In the genomic region with DNA sequence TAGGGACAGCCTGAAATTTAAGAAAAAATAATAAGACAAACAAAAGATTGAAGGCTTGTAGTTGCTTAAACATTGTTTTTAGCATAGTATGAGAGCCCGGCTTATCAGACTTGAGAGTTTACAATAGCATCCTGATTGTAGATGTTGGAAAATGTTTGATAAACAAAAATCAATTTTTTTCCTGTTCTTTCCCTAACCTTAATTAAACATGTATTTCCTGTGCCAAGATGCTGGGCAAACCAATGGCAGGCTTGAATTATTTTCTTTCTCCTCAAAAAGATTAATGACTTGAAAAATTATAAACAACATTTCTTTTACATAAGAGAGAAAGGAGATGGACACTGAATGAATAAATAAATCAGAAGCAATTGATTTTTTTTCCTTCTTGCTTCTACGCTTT, we compare ENCODE assay signal across 23 mouse cellular contexts.
DNase-seq lines count a peak whose midpoint lies in the region; ATAC-seq and TF ChIP-seq lines count a peak whose summit lies in the region.
"Had no signal": no experiment of that assay in that cellular context is flagged by ENCODE, and none has a peak within 500 bp of the region (broad histone marks: within the 10 kb centered on the region; RNA-seq: fewer than 3 reads in every experiment).

No protein-coding gene starts in this region.

- no peak for ATAC-seq in hindbrain, embryonic 14.5 days (ENCODE audit: low FRiP score)
- ATAC-seq in hindbrain, embryonic 11.5 days (ENCODE audit: low FRiP score): no peak
- ATAC-seq in liver, postnatal 0 days: no peak
- ATAC-seq in lung, postnatal 0 days: no peak
- ATAC-seq: CD4-positive, CD25-positive, alpha-beta regulatory T cell, adult 4 months; forebrain, embryonic 14.5 days had no signal

- TF ChIP-seq RAD21 in MEL (IDR thresholded peaks at IDR 0.05; ENCODE audit: low read depth, low read length): no peak

- DNase-seq in hindbrain, embryonic 14.5 days (ENCODE audit: low spot score): no peak
- no peak for DNase-seq in hindbrain, embryonic 11.5 days (ENCODE audit: low spot score)
- peak; percentile 37 for DNase-seq in liver, adult 2 months (ENCODE audit: extremely low read depth, low read depth, low spot score)
- no peak for DNase-seq in liver, postnatal 0 days
- DNase-seq in lung, postnatal 0 days (ENCODE audit: low spot score): peak; percentile 42
- DNase-seq in lung, adult 2 months: no peak
- no peak for DNase-seq in MEL (ENCODE audit: low read depth, low spot score)
- DNase-seq: adrenal gland, adult 2 months; adrenal gland, postnatal 10 days; adrenal gland, postnatal 25 days; B cell, adult 2 months; cerebellum, adult 11 months; cerebellum, adult 8-10 months; embryo, embryonic 11 days had no signal

- H3K4me3 ChIP-seq in hindbrain, embryonic 14.5 days (replicated peaks; ENCODE audit: low read length): no peak overlapping the region
- H3K4me3 ChIP-seq in hindbrain, embryonic 11.5 days (ENCODE audit: low read depth, low read length): no peak overlapping the region
- no peak overlapping the region for H3K4me3 ChIP-seq in liver, adult 2 months (ENCODE audit: insufficient read depth, low read depth, low read length)
- no peak overlapping the region for H3K4me3 ChIP-seq in liver, postnatal 0 days (ENCODE audit: low read depth, low read length)
- no peak overlapping the region for H3K4me3 ChIP-seq in lung, postnatal 0 days (ENCODE audit: low read depth, low read length)
- no peak overlapping the region for H3K4me3 ChIP-seq in lung, adult 2 months (replicated peaks; ENCODE audit: extremely low read depth, low read depth, low read length)
- no peak overlapping the region for H3K4me3 ChIP-seq in MEL (ENCODE audit: control insufficient read depth in 1 of 2, insufficient read depth in 1 of 2, low read depth in 2 of 2, low read length in 2 of 2)
- H3K4me3 ChIP-seq: embryonic facial prominence, embryonic 13.5 days; embryonic facial prominence, embryonic 15.5 days; erythroblast, embryonic 14.5 days; forebrain, embryonic 10.5 days; forebrain, embryonic 12.5 days had no signal

- H3K4me1 ChIP-seq in hindbrain, embryonic 14.5 days (replicated peaks; ENCODE audit: control insufficient read depth, insufficient read depth, low read length): peaks cover 10% of the 10 kb centered on the region
- H3K4me1 ChIP-seq in hindbrain, embryonic 11.5 days (replicated peaks; ENCODE audit: control insufficient read depth, insufficient read depth, low read length): peaks cover 2% of the 10 kb centered on the region; the same call in 1 of the 2 replicates
- peaks cover 12% of the 10 kb centered on the region for H3K4me1 ChIP-seq in liver, adult 2 months (ENCODE audit: control insufficient read depth, insufficient read depth, low read length)
- H3K4me1 ChIP-seq in liver, postnatal 0 days (ENCODE audit: insufficient read depth): peaks cover 16% of the 10 kb centered on the region
- peaks cover 19% of the 10 kb centered on the region for H3K4me1 ChIP-seq in lung, postnatal 0 days (ENCODE audit: insufficient read depth, low read depth, low read length)
- peaks cover 33% of the 10 kb centered on the region for H3K4me1 ChIP-seq in lung, adult 2 months (ENCODE audit: control insufficient read depth, insufficient read depth, low read length)
- peaks cover 21% of the 10 kb centered on the region in 2 experiments for H3K4me1 ChIP-seq in MEL (ENCODE audit: control insufficient read depth in 1 of 2, insufficient read depth in 2 of 2, low read length in 2 of 2)

- peak overlapping the region; percentile 38; the same call in 1 of the 2 replicates for H3K27ac ChIP-seq in hindbrain, embryonic 14.5 days
- no peak overlapping the region for H3K27ac ChIP-seq in hindbrain, embryonic 11.5 days (ENCODE audit: low read depth, low read length)
- no peak overlapping the region for H3K27ac ChIP-seq in liver, adult 2 months (replicated peaks; ENCODE audit: insufficient read depth, low read depth, low read length)
- no peak overlapping the region for H3K27ac ChIP-seq in liver, postnatal 0 days (ENCODE audit: low read depth)
- H3K27ac ChIP-seq in lung, postnatal 0 days (ENCODE audit: low read length): no peak overlapping the region
- peak overlapping the region; percentile 82 for H3K27ac ChIP-seq in MEL (ENCODE audit: control insufficient read depth, low read depth, low read length)
- H3K27ac ChIP-seq: embryonic facial prominence, embryonic 15.5 days; forebrain, embryonic 10.5 days; forebrain, embryonic 12.5 days had no signal

- H3K9me3 ChIP-seq in hindbrain, embryonic 14.5 days (ENCODE audit: control insufficient read depth, low read length): no peaks in the 10 kb centered on the region
- H3K9me3 ChIP-seq in hindbrain, embryonic 11.5 days (ENCODE audit: control insufficient read depth, low read length): no peaks in the 10 kb centered on the region
- no peaks in the 10 kb centered on the region for H3K9me3 ChIP-seq in liver, postnatal 0 days (ENCODE audit: low read length)
- no peaks in the 10 kb centered on the region for H3K9me3 ChIP-seq in lung, postnatal 0 days (ENCODE audit: low read length)
- H3K9me3 ChIP-seq in MEL (replicated peaks; ENCODE audit: insufficient read depth, low read length): no peaks in the 10 kb centered on the region
- H3K9me3 ChIP-seq: embryonic facial prominence, embryonic 13.5 days; embryonic facial prominence, embryonic 15.5 days; forebrain, embryonic 10.5 days; forebrain, embryonic 12.5 days; G1E had no signal

- WGBS in hindbrain, embryonic 14.5 days: 88% methylated on average over 2 of the region's 2 CpGs
- WGBS in hindbrain, embryonic 11.5 days: 91% methylated on average over 2 of the region's 2 CpGs
- 29% methylated on average over 2 of the region's 2 CpGs for WGBS in liver, adult 2 months
- WGBS in liver, postnatal 0 days (ENCODE audit: insufficient replicate concordance): 73% methylated on average over 2 of the region's 2 CpGs
- 30% methylated on average over 2 of the region's 2 CpGs for WGBS in lung, postnatal 0 days
- WGBS in lung, adult 2 months: 45% methylated on average over 2 of the region's 2 CpGs

- TF ChIP-seq POLR2A in liver, adult 2 months (IDR thresholded peaks at IDR 0.05; ENCODE audit: extremely low read depth, insufficient read depth, low read length): no peak
- TF ChIP-seq POLR2A in lung, adult 2 months (IDR thresholded peaks at IDR 0.05; ENCODE audit: borderline replicate concordance, extremely low read depth, low read depth, low read length): no peak
- TF ChIP-seq POLR2A in MEL (IDR thresholded peaks at IDR 0.05; ENCODE audit: control insufficient read depth in 1 of 2, insufficient read depth in 1 of 2, low read depth in 1 of 2, low read length in 2 of 2, poor library complexity in 1 of 2): no peak

- TF ChIP-seq EP300 in liver, postnatal 0 days (IDR thresholded peaks at IDR 0.05; ENCODE audit: low read depth): no peak
- peak; percentile 71 for TF ChIP-seq EP300 in lung, postnatal 0 days (IDR thresholded peaks at IDR 0.05)
- TF ChIP-seq EP300 in MEL (IDR thresholded peaks at IDR 0.05; ENCODE audit: low read depth in 1 of 2, low read length in 2 of 2): no peak

- no peak overlapping the region for H3K4me2 ChIP-seq in hindbrain, embryonic 14.5 days (replicated peaks)
- H3K4me2 ChIP-seq in hindbrain, embryonic 11.5 days (replicated peaks; ENCODE audit: low read depth, low read length): no peak overlapping the region
- H3K4me2 ChIP-seq in liver, postnatal 0 days (ENCODE audit: low read depth, low read length): no peak overlapping the region
- no peak overlapping the region for H3K4me2 ChIP-seq in lung, postnatal 0 days (replicated peaks; ENCODE audit: low read depth, low read length)
- H3K4me2 ChIP-seq: embryonic facial prominence, embryonic 13.5 days; embryonic facial prominence, embryonic 15.5 days; forebrain, embryonic 12.5 days had no signal

- no peak overlapping the region for H3K9ac ChIP-seq in hindbrain, embryonic 14.5 days
- no peak overlapping the region for H3K9ac ChIP-seq in hindbrain, embryonic 11.5 days (ENCODE audit: low read depth, low read length)
- H3K9ac ChIP-seq in liver, adult 2 months (ENCODE audit: low read depth, low read length): no peak overlapping the region
- no peak overlapping the region for H3K9ac ChIP-seq in liver, postnatal 0 days (replicated peaks)
- no peak overlapping the region for H3K9ac ChIP-seq in lung, postnatal 0 days (replicated peaks; ENCODE audit: low read depth)
- H3K9ac ChIP-seq in MEL (ENCODE audit: control insufficient read depth, low read depth, low read length, poor library complexity, severe bottlenecking): no peak overlapping the region; the same call in 1 of the 2 replicates
- H3K9ac ChIP-seq: embryonic facial prominence, embryonic 13.5 days; embryonic facial prominence, embryonic 15.5 days; forebrain, embryonic 12.5 days had no signal

- TF ChIP-seq CTCF in liver, adult 2 months (IDR thresholded peaks at IDR 0.05; ENCODE audit: low read depth, low read length): no peak
- no peak for TF ChIP-seq CTCF in liver, postnatal 0 days (IDR thresholded peaks at IDR 0.05; ENCODE audit: low read depth)
- no peak for TF ChIP-seq CTCF in lung, postnatal 0 days (IDR thresholded peaks at IDR 0.05)
- no peak for TF ChIP-seq CTCF in lung, adult 2 months (IDR thresholded peaks at IDR 0.05; ENCODE audit: insufficient read depth, low read length)
- no peak for TF ChIP-seq CTCF in MEL (IDR thresholded peaks at IDR 0.05 in 2 of 3, conservative IDR thresholded peaks at IDR 0.05 in 1 of 3; ENCODE audit: control insufficient read depth in 1 of 3, insufficient read depth in 1 of 3, low read depth in 2 of 3, low read length in 3 of 3, poor library complexity in 1 of 3, severe bottlenecking in 1 of 3)

- H3K79me2 ChIP-seq in liver, adult 2 months (ENCODE audit: control insufficient read depth, insufficient read depth, low read length): no peaks in the 10 kb centered on the region; the same call in 1 of the 2 replicates
- H3K79me2 ChIP-seq in MEL (ENCODE audit: control insufficient read depth, insufficient read depth, low read length, poor library complexity): no peaks in the 10 kb centered on the region

- H3K36me3 ChIP-seq in hindbrain, embryonic 14.5 days (replicated peaks; ENCODE audit: control insufficient read depth, insufficient read depth): no peaks in the 10 kb centered on the region
- H3K36me3 ChIP-seq in hindbrain, embryonic 11.5 days (ENCODE audit: control insufficient read depth, insufficient read depth, low read length): no peaks in the 10 kb centered on the region
- no peaks in the 10 kb centered on the region for H3K36me3 ChIP-seq in liver, adult 2 months (ENCODE audit: control insufficient read depth, insufficient read depth, low read length)
- no peaks in the 10 kb centered on the region for H3K36me3 ChIP-seq in liver, postnatal 0 days (replicated peaks; ENCODE audit: insufficient read depth, low read length)
- no peaks in the 10 kb centered on the region for H3K36me3 ChIP-seq in lung, postnatal 0 days (ENCODE audit: insufficient read depth, low read length)
- H3K36me3 ChIP-seq in MEL (ENCODE audit: control insufficient read depth in 1 of 2, insufficient read depth in 2 of 2, low read length in 2 of 2): peaks cover 0 to 21% of the 10 kb centered on the region in 2 experiments; a peak in 2 of 4 replicates
- H3K36me3 ChIP-seq: embryonic facial prominence, embryonic 13.5 days; embryonic facial prominence, embryonic 15.5 days; forebrain, embryonic 10.5 days; forebrain, embryonic 12.5 days; G1E had no signal

- H3K27me3 ChIP-seq in hindbrain, embryonic 14.5 days (ENCODE audit: control insufficient read depth, insufficient read depth, low read length): no peaks in the 10 kb centered on the region
- H3K27me3 ChIP-seq in hindbrain, embryonic 11.5 days (ENCODE audit: control insufficient read depth, insufficient read depth, low read length): no peaks in the 10 kb centered on the region
- H3K27me3 ChIP-seq in liver, adult 2 months (ENCODE audit: control insufficient read depth, insufficient read depth, low read length): no peaks in the 10 kb centered on the region
- no peaks in the 10 kb centered on the region for H3K27me3 ChIP-seq in liver, postnatal 0 days (ENCODE audit: insufficient read depth, low read length)
- H3K27me3 ChIP-seq in lung, postnatal 0 days (replicated peaks; ENCODE audit: insufficient read depth, low read length): no peaks in the 10 kb centered on the region
- H3K27me3 ChIP-seq in MEL (ENCODE audit: control insufficient read depth in 1 of 2, insufficient read depth in 2 of 2, low read length in 2 of 2): no peaks in the 10 kb centered on the region
- H3K27me3 ChIP-seq: CH12.LX; embryonic facial prominence, embryonic 13.5 days; embryonic facial prominence, embryonic 15.5 days; forebrain, embryonic 12.5 days had no signal

Comparison
In these comparisons a context has a peak if more than half of its experiments do, and no peak if none do; other contexts are left out.
1. DNase-seq: peak in liver, adult 2 months (single experiment) and lung, postnatal 0 days (single experiment); none in hindbrain, embryonic 14.5 days (single experiment), hindbrain, embryonic 11.5 days (single experiment), liver, postnatal 0 days (single experiment), lung, adult 2 months (single experiment) and MEL (single experiment).
2. H3K27ac ChIP-seq: peak in hindbrain, embryonic 14.5 days (single experiment) and MEL (single experiment); none in hindbrain, embryonic 11.5 days (single experiment), liver, adult 2 months (single experiment), liver, postnatal 0 days (single experiment) and lung, postnatal 0 days (single experiment).